Mouse (Mus musculus) liver, adult 2 months (tissue): ENCODE results near the gene Amt. TPM values are rescaled to one million over a fixed set of nuclear protein-coding genes. Genes with fewer than 3 reads are reported as not detected.

Source experiments
- DNase-seq: peaks from one replicate; pipeline ENCODE4 v3.0.0-alpha.2; 2011; ENCODE audit warnings: low read depth, low spot score; ENCODE audit errors: extremely low read depth
- H3K27ac ChIP-seq: fragments of 200-500 bp; replicated peaks from 2 replicates; pipeline ENCODE4 v1.5.1; 2012; ENCODE audit warnings: low read depth, mild to moderate bottlenecking, control low read depth, inconsistent platforms, low read length; ENCODE audit not compliant: insufficient read depth
- H3K27me3 ChIP-seq: fragments of 200-500 bp; 2 replicates; pipeline ENCODE4 v1.6.1; 2012; ENCODE audit warnings: mild to moderate bottlenecking, moderate library complexity, low read length, inconsistent platforms; ENCODE audit not compliant: control insufficient read depth, insufficient read depth
- H3K36me3 ChIP-seq: fragments of 200-500 bp; 2 replicates; pipeline ENCODE4 v1.6.1; 2012; ENCODE audit warnings: low read length, inconsistent platforms; ENCODE audit not compliant: control insufficient read depth, insufficient read depth
- H3K4me1 ChIP-seq: fragments of 200-500 bp; 2 replicates; pipeline ENCODE4 v1.6.1; 2011; ENCODE audit warnings: low read length; ENCODE audit not compliant: control insufficient read depth, insufficient read depth
- H3K4me3 ChIP-seq: fragments of 200-500 bp; 2 replicates; pipeline ENCODE4 v1.5.1; 2011; ENCODE audit warnings: low read depth, mild to moderate bottlenecking, control low read depth, low read length, moderate library complexity; ENCODE audit not compliant: insufficient read depth
- H3K79me2 ChIP-seq: fragments of 200-500 bp; 2 replicates; pipeline ENCODE4 v1.6.1; 2012; ENCODE audit warnings: inconsistent platforms, mild to moderate bottlenecking, low read length, moderate library complexity; ENCODE audit not compliant: control insufficient read depth, insufficient read depth
- H3K9ac ChIP-seq: fragments of 200-500 bp; 2 replicates; pipeline ENCODE4 v1.6.1; 2012; ENCODE audit warnings: low read depth, mild to moderate bottlenecking, control low read depth, inconsistent platforms, low read length
- CTCF ChIP-seq: fragments of 200-500 bp; IDR thresholded peaks from 2 replicates; pipeline ENCODE4 v1.5.1; 2011; ENCODE audit warnings: low read depth, low read length, control low read depth
- POLR2A ChIP-seq: fragments of 200-500 bp; IDR thresholded peaks from 2 replicates; pipeline ENCODE4 v1.6.1; 2011; ENCODE audit warnings: low read length, control low read depth; ENCODE audit not compliant: insufficient read depth; ENCODE audit errors: extremely low read depth
- WGBS: fragments of 180-500 bp; shearing (Covaris S2); methylation state at CpG from one replicate; pipeline ENCODE4 v1.1.7; 2018; 5-methylcytosine and 5-hydroxymethylcytosine counted together
- polyA plus RNA-seq: library from polyadenylated mRNA; depleted of rRNA; stranded (reverse); fragments of >200 nt; gene quantifications from 2 replicates; pipeline ENCODE4 v1.2.3, GENCODE M21; 2012; rRNA removed
- total RNA-seq: library from RNA; depleted of rRNA; stranded (reverse); fragments of >200 nt; gene quantifications from 2 replicates; pipeline ENCODE4 v1.2.3, GENCODE M21; 2014; rRNA removed

The Amt gene
- total and polyA plus RNA-seq, 2 experiments = 45.8 to 66.6 TPM

DNA sequence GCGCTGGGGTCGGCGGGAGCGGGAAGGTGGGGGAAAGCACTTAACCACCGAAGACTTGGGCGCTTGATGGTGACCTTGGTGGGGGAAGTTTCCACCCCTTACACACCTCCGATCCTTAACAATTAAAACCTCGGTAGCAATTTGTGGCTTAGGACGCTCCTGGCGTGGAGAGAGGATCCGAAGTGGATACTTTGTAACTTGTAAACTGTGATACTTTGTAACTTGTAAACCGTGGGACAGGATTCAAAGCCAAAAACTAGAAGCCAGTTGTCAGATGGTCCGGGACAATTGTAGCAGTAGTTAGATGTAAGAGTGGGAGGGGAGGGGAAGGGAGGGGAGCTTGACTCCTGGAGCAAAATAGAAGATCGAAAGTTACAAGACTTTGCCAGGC is 51.6 kb downstream of the Amt start:
- TF ChIP-seq CTCF = no peak
- no peak for TF ChIP-seq POLR2A
- Histone ChIP-seq H3K4me1 (peaks cover 19% of the 10 kb centered on the region), H3K27ac (peak overlapping the region; percentile 94), H3K4me3 (peak overlapping the region; percentile 98), H3K27me3 (no peaks in the 10 kb centered on the region), H3K79me2 (peaks cover 21% of the 10 kb centered on the region), H3K9ac (peak overlapping the region; percentile 99), H3K36me3 (peaks cover 23% of the 10 kb centered on the region)
- peak; percentile 43 for DNase-seq
- WGBS = under 1% methylated on average over 14 of the region's 14 CpGs

DNA sequence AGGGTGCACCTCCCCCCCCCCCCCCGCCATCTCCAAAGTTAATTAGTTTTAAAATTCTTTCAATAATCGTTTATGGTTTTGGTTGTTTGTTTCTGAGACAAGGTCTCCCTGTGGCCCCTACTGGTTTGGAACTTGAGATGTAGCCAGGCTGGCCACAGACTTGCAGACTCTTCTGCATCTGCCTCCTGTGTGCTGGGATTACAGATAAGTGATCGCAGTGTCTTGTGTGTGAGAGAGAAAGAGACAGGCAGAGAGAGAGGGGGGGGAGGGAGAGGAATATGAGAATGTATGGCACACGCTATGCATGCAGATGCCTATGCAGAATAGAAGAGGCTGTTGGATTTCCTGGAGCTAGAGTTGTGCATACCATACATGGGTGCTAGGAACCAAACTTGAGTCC is 53.1 kb downstream of the Amt start:
- Histone ChIP-seq H3K4me1 (peaks cover 8% of the 10 kb centered on the region), H3K36me3 (peaks cover 34% of the 10 kb centered on the region), H3K79me2 (peaks cover 24% of the 10 kb centered on the region), H3K4me3 (no peak overlapping the region), H3K27me3 (no peaks in the 10 kb centered on the region), H3K9ac (no peak overlapping the region), H3K27ac (no peak overlapping the region)
- no peak for DNase-seq
- 85% methylated on average over 4 of the region's 4 CpGs for WGBS
- no peak for TF ChIP-seq CTCF

Other genes starting within 250 kb of the Amt start
- gene Gmppb, start 247.6 kb upstream of the Amt start, total RNA-seq = 14.0 and 54.7 TPM in 2 replicates
- 16.5 and 21.4 TPM in 2 replicates for gene Gmppb, start 247.6 kb upstream of the Amt start, polyA plus RNA-seq
- gene Amigo3, start 243.7 kb upstream of the Amt start, total RNA-seq = 0.37 and 0.47 TPM in 2 replicates
- 1.2 and 2.8 TPM in 2 replicates for gene Amigo3, start 243.7 kb upstream of the Amt start, polyA plus RNA-seq
- gene Mst1, start 216.4 kb upstream of the Amt start, total RNA-seq = 143 and 177 TPM in 2 replicates
- gene Mst1, start 216.4 kb upstream of the Amt start, polyA plus RNA-seq = 203 and 264 TPM in 2 replicates
- 19.6 and 29.6 TPM in 2 replicates for gene Rnf123, start 213.5 kb upstream of the Amt start, total RNA-seq
- 79.8 and 97.5 TPM in 2 replicates for gene Rnf123, start 213.5 kb upstream of the Amt start, polyA plus RNA-seq
- 53.3 and 54.3 TPM in 2 replicates for gene Apeh, start 202.2 kb upstream of the Amt start, total RNA-seq
- gene Apeh, start 202.2 kb upstream of the Amt start, polyA plus RNA-seq = 89.0 and 116 TPM in 2 replicates
- under 0.01 TPM in 2 replicates for gene Bsn, start 106.5 kb upstream of the Amt start, total RNA-seq
- gene Bsn, start 106.5 kb upstream of the Amt start, polyA plus RNA-seq = under 0.01 TPM in 1 of 2 replicates, not detected in the other
- 20.7 and 28.8 TPM in 2 replicates for gene Dag1, start 32.9 kb upstream of the Amt start, total RNA-seq
- gene Dag1, start 32.9 kb upstream of the Amt start, polyA plus RNA-seq = 24.9 and 29.9 TPM in 2 replicates
- gene Nicn1, start 6.4 kb upstream of the Amt start, total RNA-seq = 5.8 and 9.0 TPM in 2 replicates
- 15.9 and 21.2 TPM in 2 replicates for gene Nicn1, start 6.4 kb upstream of the Amt start, polyA plus RNA-seq
- 123 TPM in 2 replicates for gene Rhoa, start 9.3 kb downstream of the Amt start, total RNA-seq
- gene Rhoa, start 9.3 kb downstream of the Amt start, polyA plus RNA-seq = 64.7 and 82.8 TPM in 2 replicates
- gene Tcta, start 9.3 kb downstream of the Amt start, total RNA-seq = 17.7 and 17.9 TPM in 2 replicates
- 35.2 and 41.2 TPM in 2 replicates for gene Tcta, start 9.3 kb downstream of the Amt start, polyA plus RNA-seq
- gene Gpx1, start 42.0 kb downstream of the Amt start, total RNA-seq = 5,129 and 5,348 TPM in 2 replicates
- gene Gpx1, start 42.0 kb downstream of the Amt start, polyA plus RNA-seq = 8,357 and 9,405 TPM in 2 replicates
- gene Usp4, start 51.0 kb downstream of the Amt start, total RNA-seq = 62.0 and 63.8 TPM in 2 replicates
- gene Usp4, start 51.0 kb downstream of the Amt start, polyA plus RNA-seq = 63.3 and 65.2 TPM in 2 replicates
- not detected in 2 replicates for gene 1700102P08Rik, start 96.0 kb downstream of the Amt start, total RNA-seq
- gene 1700102P08Rik, start 96.0 kb downstream of the Amt start, polyA plus RNA-seq = not detected in 2 replicates
- gene Ccdc36, start 131.6 kb downstream of the Amt start, total RNA-seq = not detected in 2 replicates
- not detected in 2 replicates for gene Ccdc36, start 131.6 kb downstream of the Amt start, polyA plus RNA-seq
- not detected in 2 replicates for gene BC048562, start 139.6 kb downstream of the Amt start, total RNA-seq
- gene BC048562, start 139.6 kb downstream of the Amt start, polyA plus RNA-seq = not detected in 2 replicates
- gene Ccdc71, start 163.7 kb downstream of the Amt start, total RNA-seq = 5.6 and 6.4 TPM in 2 replicates
- 13.2 and 15.7 TPM in 2 replicates for gene Ccdc71, start 163.7 kb downstream of the Amt start, polyA plus RNA-seq
- gene Klhdc8b, start 164.7 kb downstream of the Amt start, total RNA-seq = 8.7 and 10.1 TPM in 2 replicates
- 13.2 and 25.6 TPM in 2 replicates for gene Klhdc8b, start 164.7 kb downstream of the Amt start, polyA plus RNA-seq
- gene Lamb2, start 182.9 kb downstream of the Amt start, total RNA-seq = 4.0 and 4.8 TPM in 2 replicates
- gene Lamb2, start 182.9 kb downstream of the Amt start, polyA plus RNA-seq = 2.7 and 5.0 TPM in 2 replicates
- gene Usp19, start 193.7 kb downstream of the Amt start, total RNA-seq = 24.3 and 34.1 TPM in 2 replicates
- 51.7 and 80.5 TPM in 2 replicates for gene Usp19, start 193.7 kb downstream of the Amt start, polyA plus RNA-seq
- 69.6 and 70.6 TPM in 2 replicates for gene Qars, start 210.9 kb downstream of the Amt start, total RNA-seq
- gene Qars, start 210.9 kb downstream of the Amt start, polyA plus RNA-seq = 90.2 and 99.4 TPM in 2 replicates
- gene Qrich1, start 220.0 kb downstream of the Amt start, total RNA-seq = 43.0 and 52.7 TPM in 2 replicates
- gene Qrich1, start 220.0 kb downstream of the Amt start, polyA plus RNA-seq = 50.7 and 54.9 TPM in 2 replicates